In genomic region chr1:167803351-167803981, GRCm38 (mm10) we compare ENCODE assay signal across 9 mouse cellular contexts.
DNase-seq lines count a peak whose midpoint lies in the region; ATAC-seq and TF ChIP-seq lines count a peak whose summit lies in the region.
"Had no signal": no experiment of that assay in that cellular context is flagged by ENCODE, and none has a peak within 500 bp of the region (broad histone marks: within the 10 kb centered on the region; RNA-seq: fewer than 3 reads in every experiment).

No protein-coding gene starts in this region.

- H3K9me3 ChIP-seq in heart, embryonic 11.5 days (replicated peaks; ENCODE audit: control insufficient read depth, low read length) = no peaks in the 10 kb centered on the region
- no peaks in the 10 kb centered on the region for H3K9me3 ChIP-seq in hindbrain, embryonic 14.5 days (ENCODE audit: control insufficient read depth, low read length)
- no peaks in the 10 kb centered on the region for H3K9me3 ChIP-seq in midbrain, embryonic 11.5 days (ENCODE audit: control insufficient read depth, low read length)

- peak overlapping the region; percentile 44; the same call in 1 of the 2 replicates for H3K9ac ChIP-seq in heart, embryonic 11.5 days (ENCODE audit: low read depth, low read length)
- H3K9ac ChIP-seq in hindbrain, embryonic 14.5 days = peak overlapping the region; percentile 51
- H3K9ac ChIP-seq in midbrain, embryonic 11.5 days (ENCODE audit: low read length) = peak overlapping the region; percentile 50

- DNase-seq in heart, adult 18-20 months = no peak
- DNase-seq in brain, embryonic 14.5 days (ENCODE audit: low read depth) = peak; percentile 55
- DNase-seq in hindbrain, embryonic 14.5 days (ENCODE audit: low spot score) = no peak
- peak; percentile 92 for DNase-seq in midbrain, embryonic 11.5 days (ENCODE audit: low spot score, missing footprints)
- DNase-seq in testis, postnatal 10 days (ENCODE audit: low spot score) = no peak
- no peak for DNase-seq in adipocyte (ENCODE audit: low spot score)
- DNase-seq: kidney, adult 11 months had no signal

- TF ChIP-seq CTCF in brain, embryonic 14.5 days (IDR thresholded peaks at IDR 0.05; ENCODE audit: borderline replicate concordance, extremely low read depth, insufficient read depth, insufficient read length) = no peak

- no peak overlapping the region for H3K27ac ChIP-seq in heart, embryonic 11.5 days (ENCODE audit: low read depth, low read length)
- peak overlapping the region; percentile 89 for H3K27ac ChIP-seq in hindbrain, embryonic 14.5 days
- peak overlapping the region; percentile 75 for H3K27ac ChIP-seq in midbrain, embryonic 11.5 days (ENCODE audit: low read depth, low read length)

- no peak for TF ChIP-seq POLR2A in brain, embryonic 14.5 days (IDR thresholded peaks at IDR 0.05; ENCODE audit: borderline replicate concordance, extremely low read depth, insufficient read depth, insufficient read length, poor library complexity, severe bottlenecking)

- H3K4me2 ChIP-seq in heart, embryonic 11.5 days = peak overlapping the region; percentile 80
- H3K4me2 ChIP-seq in hindbrain, embryonic 14.5 days (replicated peaks) = peak overlapping the region; percentile 84
- peak overlapping the region; percentile 61 for H3K4me2 ChIP-seq in midbrain, embryonic 11.5 days

- ATAC-seq in heart, embryonic 11.5 days (replicated peaks; ENCODE audit: insufficient number of reproducible peaks, low FRiP score, low TSS enrichment) = no peak
- no peak for ATAC-seq in hindbrain, embryonic 14.5 days (ENCODE audit: low FRiP score)
- ATAC-seq in midbrain, embryonic 11.5 days (ENCODE audit: low FRiP score) = peak; percentile 28; the same call in 1 of the 2 replicates
- ATAC-seq in megakaryocyte progenitor cell, adult 5-6 weeks (replicated peaks; ENCODE audit: poor library complexity) = no peak

- WGBS in heart, embryonic 11.5 days (ENCODE audit: insufficient replicate concordance) = 10% methylated on average over 10 of the region's 10 CpGs
- whole genome bisulfite sequencing in hindbrain, embryonic 14.5 days = 6% methylated on average over 10 of the region's 10 CpGs
- WGBS in midbrain, embryonic 11.5 days = 9% methylated on average over 10 of the region's 10 CpGs

- H3K27me3 ChIP-seq in heart, embryonic 11.5 days (ENCODE audit: control insufficient read depth, insufficient read depth, low read length) = peaks cover 39% of the 10 kb centered on the region
- H3K27me3 ChIP-seq in hindbrain, embryonic 14.5 days (ENCODE audit: control insufficient read depth, insufficient read depth, low read length) = no peaks in the 10 kb centered on the region; the same call in 1 of the 2 replicates
- peaks cover 6% of the 10 kb centered on the region for H3K27me3 ChIP-seq in midbrain, embryonic 11.5 days (ENCODE audit: control insufficient read depth, insufficient read depth, low read length)

- H3K36me3 ChIP-seq in heart, embryonic 11.5 days (ENCODE audit: control insufficient read depth, insufficient read depth, low read length) = no peaks in the 10 kb centered on the region
- no peaks in the 10 kb centered on the region for H3K36me3 ChIP-seq in hindbrain, embryonic 14.5 days (replicated peaks; ENCODE audit: control insufficient read depth, insufficient read depth)
- no peaks in the 10 kb centered on the region for H3K36me3 ChIP-seq in midbrain, embryonic 11.5 days (ENCODE audit: control insufficient read depth, insufficient read depth, low read length)

- H3K4me3 ChIP-seq in heart, embryonic 11.5 days (ENCODE audit: low read depth, low read length) = peak overlapping the region; percentile 50
- peak overlapping the region; percentile 51 for H3K4me3 ChIP-seq in hindbrain, embryonic 14.5 days (replicated peaks; ENCODE audit: low read length)
- H3K4me3 ChIP-seq in midbrain, embryonic 11.5 days (ENCODE audit: low read depth, low read length) = peak overlapping the region; percentile 43

- peaks cover 4% of the 10 kb centered on the region; the same call in 1 of the 2 replicates for H3K4me1 ChIP-seq in heart, embryonic 11.5 days (ENCODE audit: control insufficient read depth, insufficient read depth, low read length)
- peaks cover 16% of the 10 kb centered on the region for H3K4me1 ChIP-seq in hindbrain, embryonic 14.5 days (replicated peaks; ENCODE audit: control insufficient read depth, insufficient read depth, low read length)
- H3K4me1 ChIP-seq in midbrain, embryonic 11.5 days (ENCODE audit: control insufficient read depth, insufficient read depth, low read length) = peaks cover 9% of the 10 kb centered on the region; the same call in 1 of the 2 replicates

Comparison
In these comparisons a context has a peak if more than half of its experiments do, and no peak if none do; other contexts are left out.
1. DNase-seq: peak in brain, embryonic 14.5 days (single experiment) and midbrain, embryonic 11.5 days (single experiment); none in heart, adult 18-20 months (0 of 2), hindbrain, embryonic 14.5 days (single experiment), testis, postnatal 10 days (single experiment) and adipocyte (single experiment).
2. Peak in every context shown above with its lines, with median percentiles within 50 percentile points of each other: H3K4me2 ChIP-seq, H3K4me3 ChIP-seq and H3K9ac ChIP-seq.